Mouse (Mus musculus) lung, adult 2 months (tissue): ENCODE data around the gene Perm1.

Experiments
- CTCF ChIP-seq: fragments of 200-500 bp; IDR thresholded peaks from 2 replicates; pipeline ENCODE4 v1.5.1; 2011; ENCODE audit warnings: mild to moderate bottlenecking, low read length, control low read depth; ENCODE audit not compliant: insufficient read depth
- POLR2A ChIP-seq: fragments of 200-500 bp; IDR thresholded peaks from 2 replicates; pipeline ENCODE4 v1.6.1; 2011; ENCODE audit warnings: low read depth, mild to moderate bottlenecking, control low read depth, low read length, borderline replicate concordance; ENCODE audit errors: extremely low read depth

- TF ChIP-seq CTCF (no peak), POLR2A (no peak)
Measured at GRCm38 (mm10) chr4:156251081-156251480, 35.4 kb downstream of the Perm1 start.
